Mouse (Mus musculus) forebrain, embryonic 12.5 days (tissue): Measurements from ENCODE around the gene Hoxd11. TPM values are rescaled to one million over a fixed set of nuclear protein-coding genes. Genes with fewer than 3 reads are reported as not detected.
A peak's percentile ranks its signal among the peaks of the same experiment; 100 is the strongest.

Experiments
- ATAC-seq: fragments of 200-750 bp; cut with Nextera tagmentation; 2 replicates; pipeline ENCODE4 v1.8.0; 2017; ENCODE audit warnings: moderate TSS enrichment; ENCODE audit not compliant: low FRiP score
- H3K27ac ChIP-seq: fragments of 300-500 bp; sonication (generic); 2 replicates; pipeline ENCODE4 v1.5.1; 2016; ENCODE audit warnings: mild to moderate bottlenecking
- H3K27me3 ChIP-seq: fragments of 300-500 bp; sonication (generic); 2 replicates; pipeline ENCODE4 v1.6.1; 2016; ENCODE audit warnings: mild to moderate bottlenecking
- H3K36me3 ChIP-seq: fragments of 300-500 bp; sonication (generic); replicated peaks from 2 replicates; pipeline ENCODE4 v1.6.1; 2016; ENCODE audit warnings: mild to moderate bottlenecking
- H3K4me1 ChIP-seq: fragments of 300-500 bp; sonication (generic); 2 replicates; pipeline ENCODE4 v1.6.1; 2016
- H3K4me2 ChIP-seq: fragments of 300-500 bp; sonication (generic); 2 replicates; pipeline ENCODE4 v1.6.1; 2016; ENCODE audit warnings: mild to moderate bottlenecking, moderate library complexity
- H3K4me3 ChIP-seq: fragments of 300-500 bp; sonication (generic); replicated peaks from 2 replicates; pipeline ENCODE4 v1.5.1; 2016; ENCODE audit warnings: mild to moderate bottlenecking
- H3K9ac ChIP-seq: fragments of 300-500 bp; sonication (generic); 2 replicates; pipeline ENCODE4 v1.6.1; 2016; ENCODE audit warnings: mild to moderate bottlenecking
- H3K9me3 ChIP-seq: fragments of 300-500 bp; sonication (generic); 2 replicates; pipeline ENCODE4 v1.6.1; 2016
- WGBS: fragments of 180-500 bp; shearing (Covaris S2); methylation state at CpG from one replicate; pipeline ENCODE4 v1.1.7; 2016; 5-methylcytosine and 5-hydroxymethylcytosine counted together
- polyA plus RNA-seq: library from polyadenylated mRNA; unstranded; fragments of >200 nt; fragmentation: Nextera tagmentation; extraction: Ambion mirVana; gene quantifications from 2 replicates; pipeline ENCODE4 v1.2.1, GENCODE M21; 2016

Hoxd11 gene
- polyA plus RNA-seq, 1 experiment from 2014 or later: not detected

- Histone ChIP-seq H3K27me3 (peaks cover 100% of the 10 kb centered on the region), H3K27ac (no peak overlapping the region), H3K36me3 (no peaks in the 10 kb centered on the region), H3K4me1 (peaks cover 8% of the 10 kb centered on the region), H3K9ac (no peak overlapping the region), H3K4me2 (no peak overlapping the region), H3K4me3 (no peak overlapping the region), H3K9me3 (no peaks in the 10 kb centered on the region)
- 2% methylated on average over 19 of the region's 19 CpGs for WGBS
- no peak for ATAC-seq
Observed at GRCm38 (mm10) chr2:74713239-74714150, 34.1 kb downstream of the Hoxd11 start.

- Histone ChIP-seq H3K9ac (no peak overlapping the region), H3K36me3 (no peaks in the 10 kb centered on the region), H3K4me2 (no peak overlapping the region), H3K27ac (no peak overlapping the region), H3K27me3 (peaks cover 100% of the 10 kb centered on the region), H3K4me3 (no peak overlapping the region), H3K9me3 (no peaks in the 10 kb centered on the region), H3K4me1 (peaks cover 8% of the 10 kb centered on the region)
- ATAC-seq: no peak
- 3% methylated on average over 18 of the region's 18 CpGs for WGBS
Observed at GRCm38 (mm10) chr2:74714156-74714789, 34.9 kb downstream of the Hoxd11 start.

GRCm38 (mm10) chr2:74714881-74715280 lies 35.5 kb downstream of the Hoxd11 start:
- no peak for ATAC-seq
- 1% methylated on average over 14 of the region's 14 CpGs for WGBS
- H3K9me3 ChIP-seq: no peaks in the 10 kb centered on the region
- H3K36me3 ChIP-seq: no peaks in the 10 kb centered on the region
- no peak overlapping the region for H3K9ac ChIP-seq
- peaks cover 100% of the 10 kb centered on the region for H3K27me3 ChIP-seq
- no peak overlapping the region for H3K4me3 ChIP-seq
- H3K4me2 ChIP-seq: no peak overlapping the region
- H3K4me1 ChIP-seq: peaks cover 8% of the 10 kb centered on the region
- H3K27ac ChIP-seq: no peak overlapping the region

- ATAC-seq: peak; percentile 81
- H3K4me3 ChIP-seq: peak overlapping the region; percentile 21
- 3% methylated on average over 26 of the region's 26 CpGs for WGBS
- H3K27me3 ChIP-seq: peaks cover 100% of the 10 kb centered on the region
- H3K9me3 ChIP-seq: no peaks in the 10 kb centered on the region
- H3K4me1 ChIP-seq: peaks cover 8% of the 10 kb centered on the region
- no peaks in the 10 kb centered on the region for H3K36me3 ChIP-seq
- peak overlapping the region; percentile 50 for H3K4me2 ChIP-seq
- H3K9ac ChIP-seq: no peak overlapping the region
- H3K27ac ChIP-seq: no peak overlapping the region
Observed at GRCm38 (mm10) chr2:74715504-74716241, 36.3 kb downstream of the Hoxd11 start.

GRCm38 (mm10) chr2:74720384-74720783 lies 41.0 kb downstream of the Hoxd11 start:
- Histone ChIP-seq H3K4me2 (no peak overlapping the region), H3K4me1 (no peaks in the 10 kb centered on the region), H3K9ac (no peak overlapping the region), H3K36me3 (no peaks in the 10 kb centered on the region), H3K27ac (no peak overlapping the region), H3K4me3 (no peak overlapping the region), H3K9me3 (no peaks in the 10 kb centered on the region), H3K27me3 (peaks cover 100% of the 10 kb centered on the region)
- 5% methylated on average over 2 of the region's 2 CpGs for WGBS
- ATAC-seq: no peak

- no peak for ATAC-seq
Observed at GRCm38 (mm10) chr2:74720955-74721491, 41.7 kb downstream of the Hoxd11 start.

GRCm38 (mm10) chr2:74721882-74722281 lies 42.5 kb downstream of the Hoxd11 start:
- WGBS: 5% methylated on average over 6 of the region's 6 CpGs
- Histone ChIP-seq H3K4me2 (no peak overlapping the region), H3K36me3 (no peaks in the 10 kb centered on the region), H3K9me3 (no peaks in the 10 kb centered on the region), H3K27ac (no peak overlapping the region), H3K4me3 (no peak overlapping the region), H3K9ac (no peak overlapping the region), H3K27me3 (peaks cover 100% of the 10 kb centered on the region), H3K4me1 (no peaks in the 10 kb centered on the region)
- ATAC-seq: no peak

More at GRCm38 (mm10) chr2:74720955-74721491, 41.7 kb downstream of the Hoxd11 start:
- no peak overlapping the region for H3K9ac ChIP-seq
- no peaks in the 10 kb centered on the region for H3K36me3 ChIP-seq
- no peak overlapping the region for H3K4me3 ChIP-seq
- peaks cover 100% of the 10 kb centered on the region for H3K27me3 ChIP-seq
- no peak overlapping the region for H3K4me2 ChIP-seq
- no peaks in the 10 kb centered on the region for H3K9me3 ChIP-seq
- H3K4me1 ChIP-seq: no peaks in the 10 kb centered on the region
- H3K27ac ChIP-seq: no peak overlapping the region
- WGBS: 2% methylated on average over 5 of the region's 5 CpGs

- Histone ChIP-seq H3K9me3 (no peaks in the 10 kb centered on the region), H3K4me1 (peaks cover 7% of the 10 kb centered on the region), H3K9ac (no peak overlapping the region), H3K27ac (no peak overlapping the region), H3K4me3 (no peak overlapping the region), H3K4me2 (no peak overlapping the region), H3K36me3 (no peaks in the 10 kb centered on the region), H3K27me3 (peaks cover 100% of the 10 kb centered on the region)
- no peak for ATAC-seq
- WGBS: under 1% methylated on average over 8 of the region's 8 CpGs
Observed at GRCm38 (mm10) chr2:74722949-74723348, 43.6 kb downstream of the Hoxd11 start.

- H3K9ac ChIP-seq: no peak overlapping the region
Observed at GRCm38 (mm10) chr2:74724244-74725015, 45.1 kb downstream of the Hoxd11 start.

GRCm38 (mm10) chr2:74725171-74725570 lies 45.8 kb downstream of the Hoxd11 start:
- H3K4me2 ChIP-seq: no peak overlapping the region

More at GRCm38 (mm10) chr2:74724244-74725015, 45.1 kb downstream of the Hoxd11 start:
- H3K27ac ChIP-seq: no peak overlapping the region
- no peak for ATAC-seq
- H3K9me3 ChIP-seq: no peaks in the 10 kb centered on the region
- peaks cover 7% of the 10 kb centered on the region for H3K4me1 ChIP-seq
- H3K4me2 ChIP-seq: no peak overlapping the region
- 5% methylated on average over 7 of the region's 7 CpGs for WGBS
- no peaks in the 10 kb centered on the region for H3K36me3 ChIP-seq
- H3K4me3 ChIP-seq: no peak overlapping the region
- H3K27me3 ChIP-seq: peaks cover 100% of the 10 kb centered on the region

GRCm38 (mm10) chr2:74726551-74726950 lies 47.2 kb downstream of the Hoxd11 start, which contains the start of gene Gm28230:
Gm28230 (plus strand) TSS chr2:74726728.
- H3K4me2 ChIP-seq: peak within 1 kb of the TSS; percentile 8; the same call in 1 of the 2 replicates
- H3K27ac ChIP-seq: no peak within 1 kb of the TSS

More at GRCm38 (mm10) chr2:74725171-74725570, 45.8 kb downstream of the Hoxd11 start:
- 2% methylated on average over 17 of the region's 17 CpGs for WGBS
- ATAC-seq: no peak
- H3K4me1 ChIP-seq: peaks cover 7% of the 10 kb centered on the region
- H3K27me3 ChIP-seq: peaks cover 98% of the 10 kb centered on the region
- H3K4me3 ChIP-seq: no peak overlapping the region
- H3K27ac ChIP-seq: no peak overlapping the region
- H3K9me3 ChIP-seq: no peaks in the 10 kb centered on the region
- H3K9ac ChIP-seq: no peak overlapping the region
- H3K36me3 ChIP-seq: no peaks in the 10 kb centered on the region

More at GRCm38 (mm10) chr2:74726551-74726950, 47.2 kb downstream of the Hoxd11 start, which contains the start of gene Gm28230:
- 2% methylated on average over 5 of the region's 5 CpGs for WGBS
- Histone ChIP-seq H3K9me3 (no peaks in the 10 kb centered on the region), H3K27me3 (peaks cover 98% of the 10 kb centered on the region), H3K4me3 (peak within 1 kb of the TSS; percentile 20; the same call in 1 of the 2 replicates), H3K4me1 (peaks cover 7% of the 10 kb centered on the region), H3K9ac (no peak within 1 kb of the TSS), H3K36me3 (no peaks in the 10 kb centered on the region)
- ATAC-seq: no peak
